Mouse (Mus musculus) forebrain, embryonic 11.5 days (tissue): ENCODE data around the gene Adh4. TPM values are rescaled to one million over a fixed set of nuclear protein-coding genes. Genes with fewer than 3 reads are reported as not detected.

Experiments used
- ATAC-seq: fragments of 200-750 bp; cut with Nextera tagmentation; replicated peaks from 2 replicates; pipeline ENCODE4 v1.8.0; 2017; ENCODE audit warnings: moderate TSS enrichment; ENCODE audit not compliant: low FRiP score
- DNase-seq: peaks from one replicate; pipeline ENCODE4 v3.0.0-alpha.2; 2017; ENCODE audit warnings: low spot score
- H3K27ac ChIP-seq: fragments of 300-500 bp; sonication (generic); 2 replicates; pipeline ENCODE4 v1.5.1; 2014; ENCODE audit warnings: low read depth, low read length
- H3K27me3 ChIP-seq: fragments of 300-500 bp; sonication (generic); 2 replicates; pipeline ENCODE4 v1.6.1; 2014; ENCODE audit warnings: mild to moderate bottlenecking, low read length, mixed read lengths; ENCODE audit not compliant: control insufficient read depth, insufficient read depth
- H3K36me3 ChIP-seq: fragments of 300-500 bp; sonication (generic); 2 replicates; pipeline ENCODE4 v1.6.1; 2014; ENCODE audit warnings: mild to moderate bottlenecking, low read length, moderate library complexity, mixed read lengths; ENCODE audit not compliant: control insufficient read depth, insufficient read depth
- H3K4me1 ChIP-seq: fragments of 300-500 bp; sonication (generic); replicated peaks from 2 replicates; pipeline ENCODE4 v1.6.1; 2014; ENCODE audit warnings: low read length, mixed read lengths; ENCODE audit not compliant: control insufficient read depth, insufficient read depth
- H3K4me2 ChIP-seq: fragments of 300-500 bp; sonication (generic); 2 replicates; pipeline ENCODE4 v1.6.1; 2014; ENCODE audit warnings: low read depth, mild to moderate bottlenecking, low read length, moderate library complexity, mixed read lengths; ENCODE audit not compliant: severe bottlenecking
- H3K4me3 ChIP-seq: fragments of 300-500 bp; sonication (generic); 2 replicates; pipeline ENCODE4 v1.5.1; 2014; ENCODE audit warnings: low read depth, low read length
- H3K9ac ChIP-seq: fragments of 300-500 bp; sonication (generic); 2 replicates; pipeline ENCODE4 v1.6.1; 2014; ENCODE audit warnings: low read length
- H3K9me3 ChIP-seq: fragments of 300-500 bp; sonication (generic); 2 replicates; pipeline ENCODE4 v1.6.1; 2016; ENCODE audit warnings: low read length, mixed read lengths; ENCODE audit not compliant: control insufficient read depth
- WGBS: fragments of 180-500 bp; shearing (Covaris S2); extraction: QIAGEN DNeasy Blood & Tissue Kit; methylation state at CpG from one replicate; pipeline ENCODE4 v1.1.7; 2014; 5-methylcytosine and 5-hydroxymethylcytosine counted together
- polyA plus RNA-seq: library from polyadenylated mRNA; unstranded; fragments of >200 nt; fragmentation: Nextera tagmentation; extraction: Ambion mirVana; gene quantifications from 2 replicates; pipeline ENCODE4 v1.2.1, GENCODE M21; 2014

The Adh4 gene
- polyA plus RNA-seq, 1 experiment from 2014 or later: not detected

- no peak overlapping the region for H3K4me2 ChIP-seq
- ATAC-seq: no peak
- WGBS: 92% methylated on average over 6 of the region's 6 CpGs
Measured at GRCm38 (mm10) chr3:138430360-138430976, 15.2 kb downstream of the Adh4 start.

GRCm38 (mm10) chr3:138431835-138432234 is 16.6 kb downstream of the Adh4 start:
- Histone ChIP-seq H3K27ac (no peak overlapping the region), H3K27me3 (no peaks in the 10 kb centered on the region), H3K9me3 (no peaks in the 10 kb centered on the region), H3K4me2 (no peak overlapping the region), H3K4me1 (no peaks in the 10 kb centered on the region), H3K36me3 (no peaks in the 10 kb centered on the region), H3K9ac (no peak overlapping the region), H3K4me3 (no peak overlapping the region)
- ATAC-seq (no peak), DNase-seq (no peak)
- WGBS: 76% methylated on average over 2 of the region's 2 CpGs

More at GRCm38 (mm10) chr3:138430360-138430976, 15.2 kb downstream of the Adh4 start:
- Histone ChIP-seq H3K9ac (no peak overlapping the region), H3K9me3 (no peaks in the 10 kb centered on the region), H3K27me3 (no peaks in the 10 kb centered on the region), H3K27ac (no peak overlapping the region), H3K4me3 (no peak overlapping the region), H3K4me1 (no peaks in the 10 kb centered on the region), H3K36me3 (no peaks in the 10 kb centered on the region)
- no peak for DNase-seq

GRCm38 (mm10) chr3:138438716-138439115 is 23.4 kb downstream of the Adh4 start:
- Histone ChIP-seq H3K36me3 (no peaks in the 10 kb centered on the region), H3K27me3 (no peaks in the 10 kb centered on the region), H3K4me3 (no peak overlapping the region), H3K4me2 (no peak overlapping the region), H3K4me1 (0 out of 2 replicates have a peak, but pooled peaks cover 4% of the 10 kb centered on the region), H3K9ac (no peak overlapping the region), H3K9me3 (no peaks in the 10 kb centered on the region), H3K27ac (no peak overlapping the region)
- no peak for ATAC-seq
- no peak for DNase-seq
- WGBS: 62% methylated on average over 3 of the region's 3 CpGs

- H3K9ac ChIP-seq: peak overlapping the region; percentile 76
- peak overlapping the region; percentile 72 for H3K27ac ChIP-seq
- peak overlapping the region; percentile 84 for H3K4me2 ChIP-seq
- WGBS: 4% methylated on average over 9 of the region's 9 CpGs
- DNase-seq (no peak), ATAC-seq (peak; percentile 4; the same call in 1 of the 2 replicates)
- H3K4me3 ChIP-seq: peak overlapping the region; percentile 79
- peaks cover 7% of the 10 kb centered on the region; the same call in 1 of the 2 replicates for H3K4me1 ChIP-seq
- H3K27me3 ChIP-seq: no peaks in the 10 kb centered on the region
- H3K9me3 ChIP-seq: no peaks in the 10 kb centered on the region
- no peaks in the 10 kb centered on the region; the same call in 1 of the 2 replicates for H3K36me3 ChIP-seq
Measured at GRCm38 (mm10) chr3:138442203-138442602, 26.9 kb downstream of the Adh4 start.

GRCm38 (mm10) chr3:138442612-138443464 is 27.6 kb downstream of the Adh4 start, which contains the start of gene Adh5:
Gene Adh5, plus strand, starts transcription at chr3:138443093.
- DNase-seq (peak; percentile 98), ATAC-seq (peak; percentile 99)
- peak within 1 kb of the TSS; percentile 90 for H3K9ac ChIP-seq
- H3K4me2 ChIP-seq: peak within 1 kb of the TSS; percentile 84
- H3K4me3 ChIP-seq: peak within 1 kb of the TSS; percentile 79
- H3K27me3 ChIP-seq: no peaks in the 10 kb centered on the region
- peak within 1 kb of the TSS; percentile 72 for H3K27ac ChIP-seq
- no peaks in the 10 kb centered on the region; the same call in 1 of the 2 replicates for H3K36me3 ChIP-seq
- H3K9me3 ChIP-seq: no peaks in the 10 kb centered on the region
- WGBS: under 1% methylated on average over 86 of the region's 86 CpGs
- peaks cover 7% of the 10 kb centered on the region; the same call in 1 of the 2 replicates for H3K4me1 ChIP-seq

- WGBS: 6% methylated on average over 9 of the region's 9 CpGs
Measured at GRCm38 (mm10) chr3:138443465-138443771, 28.2 kb downstream of the Adh4 start.

GRCm38 (mm10) chr3:138448077-138448860 is 33.0 kb downstream of the Adh4 start:
- DNase-seq: no peak
- H3K4me2 ChIP-seq: no peak overlapping the region
- no peaks in the 10 kb centered on the region for H3K9me3 ChIP-seq
- no peak overlapping the region for H3K4me3 ChIP-seq
- no peak overlapping the region for H3K27ac ChIP-seq
- H3K27me3 ChIP-seq: no peaks in the 10 kb centered on the region
- H3K4me1 ChIP-seq: peaks cover 2% of the 10 kb centered on the region; the same call in 1 of the 2 replicates
- H3K36me3 ChIP-seq: peaks cover 3% of the 10 kb centered on the region; the same call in 1 of the 2 replicates
- WGBS: 84% methylated on average over 12 of the region's 12 CpGs
- no peak for ATAC-seq
- no peak overlapping the region for H3K9ac ChIP-seq

More at GRCm38 (mm10) chr3:138443465-138443771, 28.2 kb downstream of the Adh4 start:
- H3K27ac ChIP-seq: peak overlapping the region; percentile 71
- peak overlapping the region; percentile 90 for H3K9ac ChIP-seq
- ATAC-seq: no peak
- peak overlapping the region; percentile 84 for H3K4me2 ChIP-seq
- H3K36me3 ChIP-seq: peaks cover 3% of the 10 kb centered on the region; the same call in 1 of the 2 replicates
- H3K4me3 ChIP-seq: peak overlapping the region; percentile 79
- no peaks in the 10 kb centered on the region for H3K27me3 ChIP-seq
- H3K9me3 ChIP-seq: no peaks in the 10 kb centered on the region
- peaks cover 7% of the 10 kb centered on the region; the same call in 1 of the 2 replicates for H3K4me1 ChIP-seq
- no peak for DNase-seq

- H3K9me3 ChIP-seq: no peaks in the 10 kb centered on the region
- no peak overlapping the region for H3K27ac ChIP-seq
- H3K4me3 ChIP-seq: no peak overlapping the region
- DNase-seq: no peak
- H3K4me1 ChIP-seq: no peaks in the 10 kb centered on the region
- peaks cover 9% of the 10 kb centered on the region for H3K36me3 ChIP-seq
- H3K27me3 ChIP-seq: no peaks in the 10 kb centered on the region
- WGBS: 91% methylated on average over 10 of the region's 10 CpGs
- peak; percentile 34; the same call in 1 of the 2 replicates for ATAC-seq
- no peak overlapping the region for H3K9ac ChIP-seq
- H3K4me2 ChIP-seq: no peak overlapping the region
Measured at GRCm38 (mm10) chr3:138452169-138452568, 36.9 kb downstream of the Adh4 start.
